Mouse (Mus musculus) E14TG2a.4 (cell line): ENCODE results near the gene Rnf150.

Experiments
- H3K27me3 ChIP-seq: 2 replicates; pipeline ENCODE4 v1.6.1; 2014; ENCODE audit warnings: low read length, control low read depth; ENCODE audit not compliant: insufficient read depth
- H3K36me3 ChIP-seq: 2 replicates; pipeline ENCODE4 v1.6.1; 2014; ENCODE audit warnings: low read length, control low read depth; ENCODE audit not compliant: insufficient read depth
- H3K4me1 ChIP-seq: replicated peaks from 2 replicates; pipeline ENCODE4 v1.6.1; 2014; ENCODE audit warnings: low read depth, low read length, control low read depth
- H3K4me3 ChIP-seq: replicated peaks from 2 replicates; pipeline ENCODE4 v1.5.1; 2014; ENCODE audit warnings: mild to moderate bottlenecking, low read length
- H3K9me3 ChIP-seq: 2 replicates; pipeline ENCODE4 v1.6.1; 2014; ENCODE audit warnings: low read length, control low read depth
- CTCF ChIP-seq: conservative IDR thresholded peaks from 2 replicates; pipeline ENCODE4 v1.5.1; 2014; ENCODE audit warnings: low read length
- NANOG ChIP-seq: IDR thresholded peaks from 2 replicates; pipeline ENCODE4 v1.6.1; 2014; ENCODE audit warnings: borderline replicate concordance, low read length, mixed read lengths
- POU5F1 ChIP-seq: IDR thresholded peaks from 2 replicates; pipeline ENCODE4 v1.6.1; 2014; ENCODE audit warnings: low read length, borderline replicate concordance

Rnf150 gene

GRCm38 (mm10) chr8:83052896-83053295, 189.7 kb downstream of the Rnf150 start:
- Histone ChIP-seq H3K36me3 (no peaks in the 10 kb centered on the region), H3K27me3 (no peaks in the 10 kb centered on the region), H3K4me3 (no peak overlapping the region), H3K9me3 (no peaks in the 10 kb centered on the region), H3K4me1 (no peaks in the 10 kb centered on the region)
- TF ChIP-seq CTCF (no peak), POU5F1 (no peak), NANOG (no peak)

- TF ChIP-seq NANOG = no peak
- TF ChIP-seq CTCF = no peak
- no peak for TF ChIP-seq POU5F1
- H3K4me3 ChIP-seq = no peak overlapping the region
- no peaks in the 10 kb centered on the region for H3K27me3 ChIP-seq
- no peaks in the 10 kb centered on the region for H3K36me3 ChIP-seq
- no peaks in the 10 kb centered on the region for H3K4me1 ChIP-seq
- no peaks in the 10 kb centered on the region for H3K9me3 ChIP-seq
These were observed 191.6 kb downstream of the Rnf150 start for GRCm38 (mm10) chr8:83054801-83055200.

GRCm38 (mm10) chr8:83058951-83059350, 195.8 kb downstream of the Rnf150 start:
- no peaks in the 10 kb centered on the region for H3K9me3 ChIP-seq
- no peak overlapping the region for H3K4me3 ChIP-seq
- H3K27me3 ChIP-seq = no peaks in the 10 kb centered on the region
- TF ChIP-seq NANOG (no peak), CTCF (no peak), POU5F1 (no peak)
- no peaks in the 10 kb centered on the region for H3K36me3 ChIP-seq
- no peaks in the 10 kb centered on the region for H3K4me1 ChIP-seq

DNA sequence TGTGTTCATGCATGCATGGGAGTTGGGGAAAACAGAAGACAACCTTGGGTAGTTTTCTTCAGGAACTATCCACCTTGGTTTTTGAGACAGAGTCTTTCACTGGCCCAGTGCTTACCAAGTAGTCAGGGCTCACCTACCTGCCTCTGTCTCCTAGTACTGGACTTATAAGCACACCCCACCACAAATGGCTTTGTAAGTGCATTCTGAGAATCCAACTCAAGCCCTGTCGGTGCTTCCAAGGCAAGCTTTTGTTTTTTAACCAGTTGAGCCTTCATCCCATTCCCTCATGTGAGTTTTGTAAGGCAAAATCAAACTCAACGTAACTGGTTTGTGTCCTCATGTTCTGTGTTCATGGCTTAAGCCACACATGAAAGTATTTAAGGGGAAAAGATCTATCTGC, 196.9 kb downstream of the Rnf150 start:
- Histone ChIP-seq H3K4me3 (no peak overlapping the region), H3K36me3 (no peaks in the 10 kb centered on the region), H3K4me1 (no peaks in the 10 kb centered on the region), H3K27me3 (no peaks in the 10 kb centered on the region), H3K9me3 (no peaks in the 10 kb centered on the region)
- TF ChIP-seq NANOG (no peak), CTCF (no peak), POU5F1 (no peak)

- Histone ChIP-seq H3K9me3 (no peaks in the 10 kb centered on the region), H3K4me3 (no peak overlapping the region), H3K27me3 (no peaks in the 10 kb centered on the region), H3K36me3 (no peaks in the 10 kb centered on the region), H3K4me1 (no peaks in the 10 kb centered on the region)
- TF ChIP-seq POU5F1 = no peak
- TF ChIP-seq CTCF = no peak
- TF ChIP-seq NANOG = no peak
These were observed 198.1 kb downstream of the Rnf150 start for GRCm38 (mm10) chr8:83061257-83061656.

DNA sequence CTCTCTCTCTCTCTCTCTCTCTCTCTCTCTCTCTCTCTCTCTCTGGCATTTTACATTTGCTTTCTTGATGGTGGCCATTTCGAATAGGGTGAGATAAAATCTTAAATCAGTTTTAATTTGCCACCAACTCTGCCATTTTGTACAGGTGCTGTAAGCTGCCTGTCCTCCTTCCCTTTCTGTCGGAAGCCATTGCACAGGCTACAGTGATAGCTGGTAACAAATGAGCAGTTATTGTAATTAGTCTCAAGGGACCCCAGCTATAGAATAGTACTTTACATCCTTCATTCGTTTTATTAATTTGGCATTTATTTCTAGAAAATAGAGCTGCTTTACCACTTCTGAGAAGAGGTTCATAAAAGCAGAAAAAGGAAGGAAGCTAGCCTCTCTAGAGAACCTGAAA, 198.7 kb downstream of the Rnf150 start:
- TF ChIP-seq NANOG (no peak), CTCF (no peak), POU5F1 (no peak)
- H3K27me3 ChIP-seq = no peaks in the 10 kb centered on the region
- no peak overlapping the region for H3K4me3 ChIP-seq
- H3K4me1 ChIP-seq = no peaks in the 10 kb centered on the region
- H3K9me3 ChIP-seq = no peaks in the 10 kb centered on the region
- no peaks in the 10 kb centered on the region for H3K36me3 ChIP-seq

DNA sequence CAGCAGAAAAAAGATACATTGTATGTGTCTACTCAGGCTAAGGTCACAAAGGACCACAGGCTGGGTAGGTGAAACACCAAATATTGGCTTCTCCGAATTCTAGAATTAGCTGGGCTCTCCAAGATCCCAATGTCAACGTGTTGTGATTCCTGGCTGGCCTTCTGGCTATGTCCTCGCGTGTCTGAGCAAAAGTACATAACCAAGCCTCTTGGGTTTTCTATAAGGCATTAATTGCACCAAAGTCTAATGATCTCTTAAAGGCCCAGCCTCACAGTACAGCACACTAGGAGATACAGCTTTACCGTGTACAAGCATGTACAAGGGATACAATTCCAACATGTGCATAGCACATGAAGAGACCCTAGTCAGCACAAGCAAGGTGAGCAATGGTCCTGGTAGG, 199.1 kb downstream of the Rnf150 start:
- H3K27me3 ChIP-seq = no peaks in the 10 kb centered on the region
- no peaks in the 10 kb centered on the region for H3K9me3 ChIP-seq
- no peaks in the 10 kb centered on the region for H3K4me1 ChIP-seq
- no peaks in the 10 kb centered on the region for H3K36me3 ChIP-seq
- TF ChIP-seq POU5F1 (no peak), CTCF (no peak), NANOG (no peak)
- H3K4me3 ChIP-seq = no peak overlapping the region

DNA sequence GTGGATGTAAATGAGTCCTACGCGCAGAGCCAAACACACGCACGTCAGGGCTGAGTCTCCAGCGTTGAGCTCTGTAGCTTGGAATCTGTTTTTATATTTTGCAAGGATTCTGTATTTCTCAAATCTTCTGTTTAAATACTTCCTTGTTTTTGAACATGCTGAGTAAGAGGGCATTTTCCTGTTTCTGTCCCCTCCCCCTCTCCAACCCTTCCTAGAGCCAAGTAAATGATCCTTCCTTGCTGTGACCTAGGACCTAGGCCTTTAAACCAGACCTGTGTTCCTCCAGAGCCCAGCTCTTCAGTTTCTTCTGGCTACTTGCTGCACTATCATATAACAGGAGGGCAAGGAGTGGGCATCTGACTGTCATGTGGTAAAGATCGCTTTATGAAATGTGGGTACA, 200.9 kb downstream of the Rnf150 start:
- Histone ChIP-seq H3K4me1 (no peaks in the 10 kb centered on the region), H3K27me3 (no peaks in the 10 kb centered on the region), H3K9me3 (no peaks in the 10 kb centered on the region), H3K4me3 (no peak overlapping the region), H3K36me3 (no peaks in the 10 kb centered on the region)
- no peak for TF ChIP-seq POU5F1
- no peak for TF ChIP-seq NANOG
- TF ChIP-seq CTCF = no peak

DNA sequence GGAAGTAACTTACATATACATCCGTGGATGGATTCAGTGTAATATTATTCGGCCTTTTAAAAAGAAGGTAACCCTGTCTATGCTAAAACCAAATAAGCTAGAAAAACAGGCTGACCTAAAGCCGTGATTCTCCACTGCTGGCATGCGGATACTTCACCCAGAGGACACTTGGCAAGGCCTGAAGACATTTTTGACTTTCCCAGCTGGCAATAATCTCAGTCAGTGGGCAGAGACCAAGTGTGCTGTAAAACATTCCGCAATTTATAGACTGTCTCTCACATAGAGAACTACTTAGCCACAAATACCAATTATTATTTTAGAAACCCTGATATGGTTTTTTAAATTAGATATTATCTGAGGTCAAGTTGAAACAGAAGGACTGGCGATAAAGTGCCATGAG, 202.9 kb downstream of the Rnf150 start:
- no peaks in the 10 kb centered on the region for H3K9me3 ChIP-seq
- H3K27me3 ChIP-seq = no peaks in the 10 kb centered on the region
- no peaks in the 10 kb centered on the region for H3K4me1 ChIP-seq
- TF ChIP-seq POU5F1 (no peak), CTCF (no peak), NANOG (no peak)
- H3K36me3 ChIP-seq = no peaks in the 10 kb centered on the region
- H3K4me3 ChIP-seq = no peak overlapping the region
